Mouse (Mus musculus) gastrocnemius, postnatal 36 days (tissue): ENCODE results near the gene Scrt2. TPM values are rescaled to one million over a fixed set of nuclear protein-coding genes. Genes with fewer than 3 reads are reported as not detected.

ENCODE experiments used
- DNase-seq, 2 experiments: peaks; one replicate each; pipeline ENCODE4 v3.0.0; 2022
- intact Hi-C: fragments of 180-260 bp; cut with DNase I; formaldehyde crosslinking; loops from one replicate; pipeline ENCODE4 v1.15.1; 2025
- total RNA-seq, 2 experiments: library from RNA; stranded (reverse); gene quantifications; 2 replicates each; pipeline ENCODE4 v1.2.3; 2021

Gene Scrt2
- total RNA-seq, 2 experiments from 2014 or later, result not detected

GRCm38 (mm10) chr2:152139191-152139987 lies 58.1 kb downstream of the Scrt2 start:
- DNase-seq, result no peak
- intact Hi-C loops, result no loop called here

- DNase-seq, result no peak
- intact Hi-C loops, result loop anchor here (5.0 kb wide), 1 partner anchor 51 kb away; no protein-coding TSS in a partner anchor
Observed at GRCm38 (mm10) chr2:152140941-152141340, 59.6 kb downstream of the Scrt2 start.

GRCm38 (mm10) chr2:152141491-152141890 lies 60.2 kb downstream of the Scrt2 start:
- intact Hi-C loops, result loop anchor here (5.0 kb wide), 1 partner anchor 51 kb away; no protein-coding TSS in a partner anchor
- DNase-seq, result no peak

- no peak for DNase-seq
Observed at GRCm38 (mm10) chr2:152142046-152142445, 60.7 kb downstream of the Scrt2 start.

GRCm38 (mm10) chr2:152142571-152142970 lies 61.2 kb downstream of the Scrt2 start:
- no peak for DNase-seq
- intact Hi-C loops, result loop anchor here (5.0 kb wide), 1 partner anchor 50 kb away; no protein-coding TSS in a partner anchor

More at GRCm38 (mm10) chr2:152142046-152142445, 60.7 kb downstream of the Scrt2 start:
- intact Hi-C loops, result loop anchor here (5.0 kb wide), 1 partner anchor 50 kb away; no protein-coding TSS in a partner anchor

GRCm38 (mm10) chr2:152143279-152144157 lies 62.2 kb downstream of the Scrt2 start, which contains the start of gene Tcf15:
Tcf15 (plus strand) TSS chr2:152143561.
- DNase-seq, result peak; percentile 62 to 77
- intact Hi-C loops, result loop anchor here (5.0 kb wide), 1 partner anchor 49 kb away; no protein-coding TSS in a partner anchor

- intact Hi-C loops, result loop anchor here (5.0 kb wide), 1 partner anchor 48 kb away; no protein-coding TSS in a partner anchor
- no peak for DNase-seq
Observed at GRCm38 (mm10) chr2:152144158-152144450, 62.8 kb downstream of the Scrt2 start.

- no peak for DNase-seq
- intact Hi-C loops, result loop anchor here (5.0 kb wide), 1 partner anchor 48 kb away; no protein-coding TSS in a partner anchor
Observed at GRCm38 (mm10) chr2:152144501-152144900, 63.2 kb downstream of the Scrt2 start.

Other genes starting within 250 kb of the Scrt2 start
- not detected for gene Rspo4, start 238.6 kb upstream of the Scrt2 start, total RNA-seq
- under 1 TPM; 0.10 to 0.15 TPM for gene Angpt4, start 170.3 kb upstream of the Scrt2 start, total RNA-seq
- gene Fam110a, start 101.3 kb upstream of the Scrt2 start, total RNA-seq, result 1 to 10 TPM; 2.5 to 2.6 TPM
- under 1 TPM; 0.36 to 0.91 TPM for gene Slc52a3, start 85.0 kb upstream of the Scrt2 start, total RNA-seq
- 10 to 100 TPM; 21.3 to 21.5 TPM for gene Srxn1, start 24.0 kb downstream of the Scrt2 start, total RNA-seq
- 10 to 100 TPM; 15.7 to 17.4 TPM for gene Tcf15, start 62.0 kb downstream of the Scrt2 start, total RNA-seq
- gene Csnk2a1, start 145.3 kb downstream of the Scrt2 start, total RNA-seq, result 10 to 100 TPM; 82.6 to 84.0 TPM
- 10 to 100 TPM; 21.8 to 26.8 TPM for gene Tbc1d20, start 212.3 kb downstream of the Scrt2 start, total RNA-seq